Mouse (Mus musculus) yolk sac, embryonic 10.5 days (tissue): ENCODE data around the gene Tbl1x.

Source experiments
- DNase-seq: peaks from one replicate; pipeline ENCODE4 v3.0.0-alpha.2; 2017; ENCODE audit warnings: low spot score

Gene Tbl1x

DNA sequence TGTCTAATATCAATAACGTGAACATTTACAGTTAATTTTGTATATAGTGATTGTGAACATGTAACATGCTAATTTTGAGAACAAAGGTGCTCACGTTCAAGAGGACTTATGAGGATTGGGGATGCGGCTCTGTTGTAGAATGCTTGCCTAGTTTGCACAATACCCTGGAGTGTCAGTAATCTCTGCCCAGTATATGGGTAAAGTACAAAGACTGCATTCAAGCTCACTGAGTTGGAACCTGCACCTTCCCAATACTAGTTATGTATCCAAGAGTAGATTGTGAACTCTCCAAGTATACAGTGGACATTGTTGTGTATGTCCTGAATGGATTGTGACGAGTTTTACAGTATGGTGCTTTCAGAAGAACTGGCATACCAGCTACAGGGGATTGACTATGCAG lies 33.7 kb downstream of the Tbl1x start:
- DNase-seq = no peak

DNA sequence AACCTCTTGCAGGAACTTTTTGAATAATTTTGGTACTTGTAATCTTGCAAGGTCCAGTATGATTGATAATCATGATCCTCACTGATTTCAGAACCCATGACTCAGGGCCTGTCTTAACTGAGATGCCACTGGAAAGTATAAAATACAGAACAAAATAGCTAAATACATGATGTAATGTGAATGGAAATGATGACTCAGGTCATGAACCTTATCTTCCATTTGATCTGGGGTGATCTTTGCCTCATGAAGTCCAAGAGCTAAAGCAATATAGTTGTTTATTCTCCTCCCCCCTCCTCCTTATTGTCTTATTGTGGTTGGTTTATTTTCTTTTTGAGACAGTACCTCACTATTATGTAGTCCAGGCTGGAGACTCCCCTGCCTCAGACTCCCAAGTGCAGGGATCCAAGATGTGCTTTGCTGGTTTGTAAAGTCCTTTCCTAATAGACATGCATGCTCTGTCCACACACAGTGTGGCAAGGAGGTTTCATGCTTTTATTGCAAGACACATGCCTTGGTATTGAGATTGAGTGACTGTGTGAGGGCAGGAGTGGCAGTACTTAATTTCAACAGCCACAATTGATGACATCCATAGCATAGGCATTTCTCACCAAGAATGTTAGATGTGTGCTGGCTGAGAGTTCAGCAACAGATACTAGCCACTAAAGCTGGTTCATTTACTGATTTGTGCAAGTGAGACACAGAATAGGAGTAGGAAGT lies 34.7 kb downstream of the Tbl1x start:
- no peak for DNase-seq

DNA sequence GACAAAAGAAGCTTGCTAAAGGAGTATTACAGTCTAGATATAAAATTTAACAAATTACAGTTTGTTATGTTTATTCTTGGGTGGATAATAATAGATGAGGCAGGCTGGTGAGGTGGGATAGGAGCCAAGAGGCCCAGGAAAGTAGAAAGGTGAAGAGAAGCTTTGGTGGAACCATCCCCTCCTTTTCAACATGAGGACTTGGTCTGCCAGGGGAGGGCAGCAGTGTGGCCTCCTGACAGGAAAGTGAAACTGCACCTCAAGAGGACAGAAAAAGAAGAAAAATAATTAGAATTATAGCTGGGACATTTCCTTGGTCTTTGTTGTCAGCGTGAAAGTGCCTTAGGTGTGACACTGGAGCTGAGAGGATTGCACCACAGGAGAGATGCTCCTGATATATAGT lies 35.6 kb downstream of the Tbl1x start:
- no peak for DNase-seq

DNA sequence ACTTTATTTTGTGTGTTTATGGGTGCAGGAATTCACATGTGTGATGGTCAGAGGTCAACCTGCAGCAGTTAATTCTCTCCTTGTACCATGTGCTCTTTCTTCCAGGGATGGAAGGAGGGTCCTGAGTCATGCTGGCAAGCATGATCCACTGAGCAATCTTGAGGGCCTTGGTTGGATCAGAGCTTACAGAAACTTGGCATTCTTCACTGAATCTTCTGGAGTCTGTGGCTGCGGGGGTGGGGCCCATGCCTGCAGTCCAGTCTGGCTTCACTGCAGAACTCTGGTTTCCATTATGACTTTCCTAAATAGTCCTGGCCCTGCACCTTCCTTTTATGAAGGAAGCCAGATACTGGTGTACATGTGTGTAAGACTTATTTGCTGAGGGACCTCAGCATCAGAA lies 38.1 kb downstream of the Tbl1x start:
- peak; percentile 6 for DNase-seq

DNA sequence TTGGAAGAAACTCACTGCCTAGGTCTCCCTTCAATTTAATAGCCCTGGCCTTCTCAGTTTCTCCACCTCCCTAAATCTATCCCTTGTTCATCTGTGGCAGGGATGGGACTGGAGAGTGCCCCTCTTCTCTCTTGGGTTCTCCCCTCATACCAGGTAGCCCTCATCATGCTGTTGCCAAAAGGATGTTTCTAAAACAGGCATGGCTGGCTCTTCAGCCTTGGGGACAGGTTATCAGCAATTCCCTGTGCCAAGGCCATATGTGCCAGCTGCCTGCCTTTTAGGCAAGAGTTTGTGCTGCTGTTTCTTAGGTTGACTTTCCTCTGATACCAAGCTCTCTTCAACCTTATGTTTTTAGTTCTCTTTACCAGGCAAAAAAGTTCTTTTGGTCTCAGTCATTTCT lies 39.6 kb downstream of the Tbl1x start:
- DNase-seq = no peak

DNA sequence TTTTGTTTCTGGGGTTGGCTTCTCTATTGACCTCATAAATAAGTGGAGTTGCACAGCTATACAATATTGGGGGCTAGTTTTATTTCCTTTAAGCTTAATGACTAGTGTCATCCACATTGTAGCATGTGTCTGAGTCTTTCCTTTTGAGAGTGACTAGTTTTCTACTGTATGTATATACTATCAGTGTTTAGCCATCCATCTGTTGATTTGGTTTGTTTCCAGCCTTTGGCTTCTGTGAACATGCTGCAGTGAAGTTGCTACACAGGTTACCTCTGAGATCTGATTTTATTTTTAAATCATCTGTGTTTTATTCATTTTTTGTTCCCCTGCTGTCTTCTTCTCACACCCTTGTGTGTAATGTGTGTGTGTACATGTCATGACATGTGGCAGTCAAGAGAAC lies 40.5 kb downstream of the Tbl1x start:
- DNase-seq = no peak

DNA sequence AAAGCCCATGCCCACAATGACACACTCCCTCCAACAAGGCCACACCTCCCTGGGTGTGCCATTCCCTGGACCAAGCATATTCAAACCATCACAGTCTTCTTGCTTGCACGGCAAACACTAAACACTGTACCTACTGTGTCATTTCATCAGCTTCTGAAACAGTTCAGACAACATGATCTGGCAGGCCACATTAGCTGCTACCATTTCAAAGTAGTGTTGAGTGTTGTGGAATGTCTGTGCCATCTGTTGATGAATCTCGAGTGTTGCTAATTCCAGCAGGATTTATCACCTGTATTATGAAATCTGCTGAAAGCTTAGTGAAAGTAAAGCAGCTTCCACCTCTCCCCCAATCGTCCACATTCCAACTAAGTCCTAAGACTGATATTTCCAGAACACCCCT lies 41.3 kb downstream of the Tbl1x start:
- DNase-seq = no peak

DNA sequence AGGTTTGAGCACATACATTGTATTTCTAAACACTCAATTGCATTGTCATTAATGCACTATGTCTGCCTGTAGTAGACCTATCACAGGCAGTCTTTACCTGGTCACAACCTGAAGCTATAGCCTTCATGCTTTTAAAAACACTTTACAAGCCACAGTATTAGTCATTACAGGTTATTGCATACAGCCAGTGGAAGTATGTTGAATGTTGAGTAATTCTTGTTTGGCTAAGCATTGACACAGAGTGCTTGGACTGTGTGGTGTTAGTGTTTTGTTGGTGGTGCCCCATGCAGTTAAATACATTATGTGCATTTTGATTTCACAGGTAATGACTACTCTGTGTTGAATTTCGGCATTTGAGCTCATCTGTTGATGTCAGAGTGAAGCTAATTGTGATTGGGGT lies 45.2 kb downstream of the Tbl1x start:
- DNase-seq = no peak

DNA sequence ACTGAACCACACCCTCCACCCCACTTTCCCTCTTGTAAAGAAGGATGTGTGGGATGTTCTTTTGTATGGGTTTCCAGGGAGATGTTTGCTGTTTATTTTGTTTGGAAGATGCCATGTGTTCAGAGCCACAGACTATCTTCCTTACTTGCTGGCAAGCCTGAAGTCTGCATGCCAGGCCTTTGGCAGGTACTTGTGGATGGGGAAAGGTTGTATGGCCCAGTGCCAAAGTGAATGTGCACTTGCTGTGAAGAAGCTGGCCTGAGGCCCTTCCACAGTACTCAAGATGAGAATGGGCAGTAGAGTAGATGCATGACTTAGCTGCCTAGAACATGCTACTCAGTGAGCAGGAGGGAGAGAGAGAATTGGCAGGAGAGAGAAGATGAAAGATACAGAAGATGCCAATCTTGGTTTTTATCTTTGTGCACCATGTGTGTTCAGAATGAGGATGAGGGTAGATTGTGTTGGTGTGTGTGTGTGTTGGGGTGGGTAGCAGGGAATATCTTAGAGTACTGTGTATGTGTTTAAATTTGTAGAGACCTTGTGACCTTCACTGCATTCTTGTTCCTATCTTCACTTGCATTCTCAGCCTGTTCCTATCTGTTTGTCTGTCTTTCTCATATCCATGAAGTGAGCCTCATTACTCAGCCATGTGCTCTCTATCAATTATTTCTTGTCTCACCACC lies 48.5 kb downstream of the Tbl1x start:
- no peak for DNase-seq

DNA sequence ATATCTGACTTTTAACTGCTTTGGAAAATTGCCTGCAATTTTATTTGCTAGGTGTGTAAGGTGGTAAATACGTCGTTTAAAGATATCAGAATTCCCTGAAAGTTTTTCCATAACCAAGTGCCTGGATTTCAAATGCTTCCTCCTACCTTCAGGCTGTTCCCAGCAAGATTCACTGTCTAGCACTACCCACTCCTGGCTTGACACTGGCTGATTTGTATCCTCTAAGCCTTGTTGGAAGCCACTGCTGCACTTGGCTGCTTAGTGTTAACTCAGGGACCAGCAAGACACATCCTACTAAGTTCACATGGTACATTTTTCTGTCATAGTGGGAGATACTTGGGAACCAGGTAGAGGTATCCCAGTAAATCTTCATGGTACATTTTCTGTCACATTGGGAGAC lies 52.8 kb downstream of the Tbl1x start:
- DNase-seq = no peak

DNA sequence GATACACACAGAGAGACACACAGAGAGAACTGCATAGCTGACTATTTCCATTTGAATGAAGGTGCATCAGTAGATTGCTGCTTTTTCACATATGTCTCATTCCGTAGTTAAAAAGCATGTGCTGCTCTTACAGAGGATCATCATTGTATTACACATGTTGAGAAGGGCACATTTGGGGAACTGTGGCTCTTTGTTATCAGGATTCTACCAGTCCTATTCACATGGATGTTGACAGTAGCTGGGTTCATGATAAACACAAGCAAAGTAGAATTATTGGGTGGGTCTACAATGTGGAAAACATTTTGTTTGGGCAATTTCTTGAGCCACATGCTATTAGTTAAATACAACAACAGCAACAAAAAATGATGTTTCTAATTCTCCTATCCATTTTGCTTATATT lies 55.9 kb downstream of the Tbl1x start:
- DNase-seq = no peak

DNA sequence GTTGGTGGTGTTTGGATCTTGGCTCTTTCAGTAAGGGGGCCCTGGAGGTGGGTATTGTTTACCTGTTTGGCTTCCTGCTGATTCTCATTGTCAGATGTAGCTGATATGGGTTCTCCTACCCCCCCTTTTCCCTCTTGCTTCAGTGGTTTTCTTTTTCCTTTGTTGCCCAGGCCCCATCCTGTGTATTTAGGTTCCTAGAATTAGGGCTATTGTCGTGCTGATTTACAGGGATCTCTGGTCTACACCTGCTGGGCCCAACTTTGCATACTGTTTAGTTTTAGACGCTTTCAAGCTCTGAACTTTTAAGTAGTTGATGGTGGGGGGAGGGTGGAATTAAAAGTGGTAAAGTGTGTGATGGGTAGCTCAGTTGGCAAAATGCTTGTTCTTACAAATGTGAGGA lies 57.2 kb downstream of the Tbl1x start:
- DNase-seq = no peak

DNA sequence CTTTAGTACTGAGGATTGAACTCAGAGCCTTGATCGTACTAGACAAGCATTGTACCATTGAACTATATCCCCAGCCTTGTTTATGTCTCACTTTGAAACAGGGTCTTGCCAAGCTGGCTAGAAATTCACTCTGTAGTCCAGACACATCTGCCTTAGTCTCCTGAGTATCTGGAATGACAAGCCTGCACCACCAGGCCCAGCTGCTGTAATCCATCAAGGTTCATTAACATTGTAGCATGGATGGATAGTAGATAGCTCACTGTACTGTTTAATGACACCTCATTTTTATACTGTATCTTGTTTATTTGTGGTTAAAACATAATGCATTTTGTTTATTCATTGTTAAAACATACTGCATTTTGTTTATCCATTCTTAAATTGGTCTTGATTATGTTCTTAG lies 62.9 kb downstream of the Tbl1x start:
- DNase-seq = no peak

DNA sequence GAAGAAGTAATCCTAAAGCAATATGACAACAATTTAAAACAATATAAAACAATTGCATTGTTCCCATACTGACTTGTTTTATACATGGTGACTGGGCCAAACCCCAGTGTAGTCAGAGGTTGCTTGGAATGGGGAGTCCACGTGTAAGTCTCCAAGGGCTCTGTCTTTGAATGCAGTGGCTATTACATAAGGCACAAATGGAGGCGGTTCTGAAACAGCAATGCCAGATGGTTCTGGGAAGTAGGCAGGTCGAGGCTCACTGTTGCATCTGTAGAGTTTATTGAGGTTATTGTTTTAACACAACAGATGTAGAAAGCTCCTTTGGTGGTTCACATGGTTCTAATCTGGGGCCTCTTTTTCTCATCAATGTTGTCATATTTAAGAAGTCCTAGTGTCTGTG lies 66.3 kb downstream of the Tbl1x start:
- DNase-seq = no peak

DNA sequence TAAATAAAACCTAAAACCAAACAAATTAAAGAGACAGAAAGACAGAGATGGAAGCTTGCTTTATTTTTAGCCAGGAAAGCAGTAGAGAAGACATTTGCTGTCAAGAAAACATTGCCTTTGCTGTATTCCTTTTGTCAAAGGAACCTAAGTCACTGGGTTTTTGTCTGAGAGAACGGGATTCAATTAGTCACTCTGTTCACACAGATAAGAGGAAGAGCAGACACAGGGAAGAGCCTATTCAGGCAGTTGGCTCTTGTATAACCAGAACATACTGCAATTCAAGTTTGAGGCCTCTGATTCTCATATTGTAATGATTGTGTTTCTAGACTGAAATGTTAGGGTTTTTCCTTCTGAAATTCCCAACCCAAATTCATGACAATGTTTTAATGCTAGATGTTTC lies 67.4 kb downstream of the Tbl1x start:
- no peak for DNase-seq

DNA sequence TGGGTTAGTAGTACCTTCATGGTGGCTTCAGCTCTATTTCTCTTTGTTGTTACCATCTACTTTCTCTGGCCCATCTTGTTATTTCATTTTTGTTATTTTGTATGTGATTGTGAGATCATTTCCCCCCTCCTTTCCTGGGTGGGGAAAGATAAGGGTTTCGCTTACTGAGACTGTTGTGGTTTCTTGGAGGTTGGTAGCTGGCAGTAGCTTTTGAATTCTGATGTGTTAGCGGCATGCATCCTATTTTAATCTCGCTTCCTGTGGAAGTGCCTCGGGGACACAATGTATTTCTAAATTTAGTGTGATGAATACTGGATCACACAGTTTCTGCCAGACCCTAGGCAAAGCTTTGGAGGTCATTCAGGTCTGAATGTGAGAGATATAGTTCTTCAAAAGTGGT lies 69.2 kb downstream of the Tbl1x start:
- no peak for DNase-seq

DNA sequence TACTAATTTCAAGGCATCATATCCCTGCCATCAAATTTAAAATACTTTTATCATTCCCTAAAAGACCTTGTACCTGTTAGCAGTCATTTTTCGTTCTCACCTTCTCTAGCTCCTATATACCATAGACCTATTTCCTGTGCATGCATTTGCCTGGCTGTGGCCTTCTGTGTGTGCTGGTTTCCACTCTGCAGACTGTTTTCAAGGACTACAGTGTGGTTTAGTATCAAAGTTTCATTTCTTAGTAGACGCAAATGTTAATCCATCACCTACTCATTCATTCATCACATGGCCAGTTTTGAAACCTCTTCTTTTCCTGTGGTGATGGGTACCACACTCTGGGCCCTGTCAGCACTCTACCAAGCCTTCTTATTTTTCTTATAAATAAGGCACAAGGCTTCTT lies 75.2 kb downstream of the Tbl1x start:
- no peak for DNase-seq

DNA sequence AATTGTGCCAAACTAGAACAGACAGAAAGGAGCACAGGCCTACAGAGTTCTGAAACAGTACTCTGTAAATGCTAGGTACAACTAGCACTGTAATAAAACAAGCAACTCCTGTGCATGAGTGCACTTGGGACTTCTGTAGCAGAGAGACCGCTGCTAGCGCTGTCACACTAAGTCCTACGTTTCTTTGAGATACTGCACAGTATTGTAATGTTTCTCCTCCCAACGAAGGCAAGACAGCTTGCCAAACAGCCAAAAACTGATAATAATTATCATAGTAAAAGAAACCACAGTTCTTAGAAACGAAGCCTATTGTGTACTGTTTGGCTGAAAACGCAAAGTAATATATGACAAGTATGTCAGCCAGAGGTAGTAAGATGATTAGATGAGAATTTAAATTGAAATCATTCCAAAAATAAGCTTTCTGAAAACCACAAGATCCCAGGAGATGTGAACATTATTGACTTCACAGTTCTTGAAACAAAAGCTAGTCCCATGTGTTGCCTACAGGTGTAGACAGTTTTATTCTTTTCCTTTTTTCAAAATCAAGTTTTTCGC lies 83.9 kb downstream of the Tbl1x start:
- DNase-seq = no peak

DNA sequence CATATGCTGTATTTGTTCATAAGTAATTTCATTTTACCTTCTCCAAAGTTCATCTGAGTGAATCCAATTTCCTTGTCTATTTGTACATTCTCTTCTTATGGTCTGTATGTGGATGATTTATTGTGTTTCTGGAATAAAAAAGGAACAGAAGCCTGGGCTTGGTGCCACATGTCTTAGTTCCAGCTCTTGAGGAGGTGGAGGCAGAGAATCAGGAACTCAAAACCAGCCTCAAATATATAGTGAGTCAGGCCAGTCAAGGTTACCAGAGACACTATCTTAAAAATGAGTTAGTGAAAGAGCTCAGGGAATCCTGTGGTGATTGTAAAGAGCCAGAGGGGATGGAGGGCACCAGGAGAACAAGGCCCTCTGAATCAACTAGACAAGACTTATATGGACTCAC lies 86.9 kb downstream of the Tbl1x start:
- no peak for DNase-seq

DNA sequence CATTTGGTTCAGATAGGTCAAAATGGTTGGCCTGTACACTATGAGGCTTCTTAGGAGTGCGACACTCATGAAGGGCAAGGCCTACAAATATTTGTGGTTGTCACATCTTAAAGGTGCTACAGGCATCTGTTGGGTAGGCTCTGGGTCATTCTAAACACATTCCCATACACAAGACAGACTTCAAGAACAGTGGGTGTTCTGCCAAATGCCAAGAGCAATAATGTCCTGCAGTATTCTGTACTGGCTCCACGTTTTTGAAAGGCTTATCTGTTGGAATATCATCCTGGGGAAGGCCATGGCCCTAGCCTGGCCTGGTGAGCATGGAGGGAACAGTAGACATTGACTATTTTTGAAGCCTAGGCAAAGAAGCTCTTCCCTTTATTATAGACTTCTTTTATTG lies 87.9 kb downstream of the Tbl1x start:
- DNase-seq = no peak

DNA sequence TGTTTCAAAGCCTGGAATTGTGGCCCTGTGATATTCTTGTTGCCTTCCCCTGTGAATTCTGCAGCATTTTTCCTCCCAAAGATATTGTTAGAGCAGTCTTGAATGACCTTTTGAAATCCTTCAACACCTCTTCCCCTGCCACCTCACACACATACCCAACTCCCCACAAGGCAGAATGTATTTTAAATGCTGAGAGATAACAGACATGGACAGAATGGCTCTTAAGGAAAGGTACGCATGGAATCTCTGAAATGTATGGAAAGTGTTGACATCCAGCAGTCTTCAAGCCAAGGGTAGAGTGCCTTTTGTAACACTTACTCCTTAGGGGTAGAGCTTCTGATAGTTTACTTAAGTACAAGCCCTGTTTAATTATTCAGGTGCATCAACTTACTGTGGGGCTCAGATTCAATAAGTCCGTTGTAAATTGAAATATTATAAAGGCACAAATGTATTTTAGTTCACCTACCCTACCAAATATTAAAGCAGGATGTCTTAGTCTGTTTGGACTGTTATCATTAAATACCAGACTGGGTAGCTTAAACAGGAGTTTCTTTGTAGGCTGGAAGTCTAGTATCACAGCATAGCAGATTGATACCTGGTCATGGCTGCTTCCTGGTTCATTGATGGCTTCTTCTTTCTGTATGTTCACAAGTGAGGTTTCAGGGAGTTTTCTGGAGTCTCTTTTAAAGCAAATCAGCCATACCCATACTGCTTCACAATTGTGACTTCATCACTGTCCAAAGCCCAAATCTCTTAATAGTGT lies 92.9 kb downstream of the Tbl1x start:
- DNase-seq = no peak

DNA sequence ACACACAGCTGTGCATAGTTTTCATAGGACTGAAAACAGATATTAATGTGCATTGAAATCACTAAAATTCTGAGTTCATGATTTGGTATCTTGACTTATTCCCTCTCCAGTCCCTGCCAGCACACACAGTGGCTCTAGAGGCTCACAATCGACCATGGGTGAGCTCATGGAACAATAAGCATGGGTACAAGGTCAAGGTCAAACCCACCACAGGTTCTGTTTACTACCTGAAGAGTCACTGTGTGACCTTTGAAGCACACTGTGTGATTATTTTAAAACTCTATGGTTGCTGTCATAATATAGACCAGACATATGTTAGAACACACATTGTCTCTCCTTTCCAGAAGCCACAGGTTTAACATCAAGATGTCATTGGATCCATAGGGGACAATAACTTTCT lies 96.7 kb downstream of the Tbl1x start:
- no peak for DNase-seq
